Mouse (Mus musculus) ovary, adult 18-20 months (tissue): ENCODE data around the gene Castor2.

Experiments used
- DNase-seq: peaks from one replicate; pipeline ENCODE4 v3.0.0; 2022; ENCODE audit warnings: low spot score, mixed read lengths

The Castor2 gene

DNA sequence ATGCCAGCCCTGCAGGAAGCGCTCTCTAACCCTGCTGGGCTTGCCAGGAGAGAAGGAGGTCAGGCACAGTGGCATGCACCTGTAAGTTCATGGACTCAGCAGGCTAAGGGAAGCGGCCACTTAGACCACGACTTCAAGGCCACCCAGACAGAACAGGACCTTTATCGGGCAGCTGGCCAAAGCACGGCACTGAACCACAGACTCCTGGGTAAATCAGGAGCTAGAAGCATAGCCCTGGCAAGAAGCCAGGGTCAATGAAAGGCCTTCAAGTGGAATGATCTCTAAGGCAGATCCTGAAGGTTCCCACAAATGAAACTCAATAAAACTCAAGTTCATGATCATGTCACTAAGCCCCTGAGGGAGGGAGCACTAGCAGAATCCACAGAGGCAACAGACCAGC is 65.2 kb downstream of the Castor2 start:
- peak; percentile 73 for DNase-seq

DNA sequence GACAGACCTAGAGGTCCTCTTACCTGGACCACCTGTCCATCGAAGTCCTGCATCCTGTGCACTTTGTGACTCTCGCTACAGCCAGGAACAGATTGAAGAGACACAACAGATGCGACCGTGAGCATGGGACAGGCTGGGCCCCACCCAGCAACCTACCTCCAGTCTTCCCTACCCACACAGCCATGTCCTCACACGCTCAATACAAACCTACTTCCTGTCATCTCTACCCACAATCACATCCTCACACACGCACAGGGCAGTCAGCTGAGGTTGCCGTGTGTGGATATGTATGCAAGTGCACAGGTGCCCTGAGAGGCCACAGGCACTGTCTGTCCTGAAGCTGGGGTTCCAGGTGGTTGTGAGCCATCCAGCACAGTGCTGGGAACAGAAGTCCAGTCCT is 67.1 kb downstream of the Castor2 start:
- DNase-seq, result no peak

DNA sequence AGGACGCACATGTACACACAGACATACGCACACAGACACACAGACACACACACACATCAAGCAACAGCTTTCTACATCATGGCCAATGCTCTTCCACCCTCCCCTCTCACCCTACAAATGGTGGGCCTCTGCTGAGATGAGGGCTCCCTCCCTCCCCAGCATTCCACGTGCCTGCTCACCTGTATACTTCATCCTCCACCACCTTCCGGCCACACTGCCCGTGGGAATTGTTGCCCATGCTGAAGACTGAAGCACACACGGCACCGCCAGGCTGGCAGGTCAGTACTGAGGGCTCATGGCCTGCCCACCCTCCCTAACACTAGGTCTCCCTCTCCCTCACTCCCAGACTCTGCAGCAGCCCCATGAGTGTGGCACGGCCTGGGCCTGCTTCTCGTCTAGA is 68.5 kb downstream of the Castor2 start:
- no peak for DNase-seq

DNA sequence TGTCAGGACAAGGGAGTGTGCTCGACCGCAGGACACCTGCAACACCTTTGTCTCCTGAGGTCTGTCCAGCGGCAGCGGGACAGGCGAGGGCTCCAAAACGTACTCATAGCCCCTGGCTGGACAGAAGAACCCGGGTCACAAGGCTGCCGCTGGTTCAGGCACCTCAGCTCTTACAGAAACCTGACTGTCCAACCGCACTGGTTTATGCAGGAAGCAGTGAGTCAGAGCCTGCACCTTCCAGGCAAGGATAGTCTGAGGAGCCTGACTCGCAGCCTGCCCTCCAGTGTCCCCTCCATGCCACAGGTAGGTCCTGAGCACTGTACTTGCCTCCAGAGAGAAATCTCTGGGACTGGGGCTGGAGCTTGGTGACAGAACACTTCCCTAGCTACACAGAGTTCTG is 69.7 kb downstream of the Castor2 start:
- DNase-seq, result no peak

DNA sequence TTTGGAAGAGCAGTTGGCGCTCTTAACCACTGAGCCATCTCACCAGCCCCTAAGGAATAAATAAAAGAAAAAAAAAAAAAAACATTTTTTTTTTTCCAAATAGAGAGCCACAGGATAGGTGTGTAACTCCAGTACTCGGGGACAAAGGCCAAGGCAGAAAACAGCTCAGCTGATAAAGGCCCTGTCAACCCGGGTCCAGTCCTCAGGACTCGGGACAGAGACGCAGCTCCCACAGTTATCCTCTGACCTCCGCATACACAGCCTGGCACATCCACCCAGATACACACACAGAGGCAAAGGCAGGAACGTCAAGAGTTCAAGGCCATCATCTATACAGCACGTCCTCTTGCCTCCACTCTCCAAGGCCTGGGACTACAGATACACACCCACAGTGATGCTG is 70.7 kb downstream of the Castor2 start:
- DNase-seq, result no peak

DNA sequence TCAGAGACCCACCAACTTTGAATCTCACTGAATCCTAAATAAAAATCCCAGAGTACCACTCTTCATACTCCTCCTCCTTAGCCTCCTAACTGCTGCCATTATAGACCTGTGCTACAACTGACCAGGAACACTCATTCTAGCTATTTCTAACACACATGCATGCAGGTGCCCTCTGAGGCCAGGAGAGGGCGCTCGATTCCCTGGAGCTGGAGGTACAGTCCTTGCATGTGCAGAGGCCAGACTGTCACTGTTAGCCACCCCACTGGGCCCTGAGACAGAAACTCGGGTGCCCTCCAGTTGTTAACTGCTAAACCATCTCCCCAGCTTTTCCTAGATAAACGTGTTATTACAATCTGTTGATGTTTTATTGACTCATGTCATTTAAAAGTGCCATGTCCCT is 73.7 kb downstream of the Castor2 start:
- DNase-seq, result no peak

DNA sequence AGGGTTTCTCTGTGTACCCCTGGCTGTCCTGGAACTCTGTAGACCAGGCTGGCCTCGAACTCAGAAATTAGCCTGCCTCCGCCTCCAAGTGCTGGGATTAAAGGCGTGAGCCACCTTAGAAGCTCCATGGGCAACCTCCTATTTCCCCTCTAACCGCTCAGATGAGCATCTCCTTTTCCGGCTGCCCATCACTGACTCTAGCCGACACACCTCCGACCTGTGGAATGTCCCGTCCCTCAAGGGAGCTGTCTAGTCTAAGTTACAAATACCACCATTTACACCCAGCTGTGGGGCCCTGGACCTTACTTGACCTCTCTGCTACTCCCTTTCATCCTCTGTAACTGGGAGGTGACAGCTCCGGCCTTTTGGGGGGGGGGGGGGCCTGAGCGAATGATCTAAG is 76.2 kb downstream of the Castor2 start:
- no peak for DNase-seq

DNA sequence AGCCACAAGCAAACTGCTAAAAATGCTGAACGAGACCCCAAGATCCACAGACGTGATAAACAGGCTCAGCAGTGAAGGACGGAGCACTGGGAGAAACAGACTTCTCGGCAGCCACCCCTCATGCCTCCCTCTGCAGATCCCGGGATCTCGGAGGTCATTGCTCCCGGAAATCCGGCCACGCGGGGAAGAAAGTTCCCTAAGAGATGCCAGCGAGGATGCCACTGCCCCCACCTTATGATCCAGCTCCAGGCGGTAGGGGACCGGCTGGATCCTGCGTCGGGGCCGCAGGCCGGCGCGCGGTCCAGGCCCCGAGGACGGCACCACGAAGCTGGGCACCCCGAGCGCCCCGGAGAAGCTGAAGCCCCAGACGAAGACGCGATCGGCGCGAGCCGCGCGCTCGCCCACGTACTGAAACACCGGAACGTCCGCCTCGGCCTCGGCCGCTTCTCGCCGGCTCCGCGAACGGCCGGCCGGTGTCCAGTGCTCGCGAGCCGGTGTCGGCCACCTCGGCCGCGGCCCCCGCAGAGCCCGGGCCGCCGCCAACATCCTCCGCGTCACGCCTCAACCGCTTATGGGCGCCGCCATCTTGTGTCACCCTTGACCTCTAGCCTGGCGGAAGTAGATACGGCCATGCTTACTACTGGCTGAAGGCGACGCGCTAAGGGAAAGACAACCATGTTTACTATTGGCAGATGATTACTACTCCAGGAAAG is 76.8 kb downstream of the Castor2 start, which contains the start of gene Rcc1l:
TSS of gene Rcc1l (minus strand) at position 606 of the 713 bp plus-strand sequence.
- peak; percentile 75 for DNase-seq

DNA sequence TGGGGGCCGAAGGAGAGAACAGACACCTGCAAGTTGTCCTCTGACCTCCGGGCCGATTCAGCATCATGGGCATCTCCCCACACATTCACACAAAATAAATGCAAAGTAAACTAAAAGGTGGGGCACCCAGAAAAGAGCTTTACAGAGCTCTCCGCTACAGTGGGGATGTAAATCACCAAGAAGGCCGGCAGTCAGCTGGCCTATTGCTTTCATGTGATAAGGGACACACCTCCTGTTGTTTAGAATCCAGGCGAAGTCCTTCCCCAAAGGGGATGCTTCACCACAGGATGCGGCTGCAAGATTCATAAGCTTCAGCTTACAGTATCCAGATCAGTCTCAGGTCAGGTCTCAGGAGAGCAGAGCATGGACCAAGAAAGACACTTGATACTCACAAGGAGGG is 79.0 kb downstream of the Castor2 start:
- DNase-seq, result no peak

DNA sequence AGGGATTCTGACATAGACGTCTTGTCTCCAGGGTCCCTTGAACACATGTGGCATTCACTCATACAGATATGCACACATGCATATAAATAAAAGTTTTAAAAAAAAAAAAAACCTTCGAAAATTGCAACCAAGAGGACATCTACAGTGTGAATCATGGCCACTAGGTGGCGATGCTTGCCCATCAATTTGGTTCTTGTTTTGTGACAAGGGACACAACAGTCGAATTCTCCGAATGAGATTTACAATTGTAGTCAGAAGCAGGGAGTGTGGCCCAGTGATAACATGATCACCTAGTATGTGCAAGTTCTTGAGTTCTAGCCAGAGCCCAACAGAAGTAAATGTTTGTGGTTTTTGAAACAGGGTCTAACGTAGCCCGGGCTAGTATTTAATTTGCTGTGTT is 80.4 kb downstream of the Castor2 start:
- DNase-seq, result peak; percentile 39

DNA sequence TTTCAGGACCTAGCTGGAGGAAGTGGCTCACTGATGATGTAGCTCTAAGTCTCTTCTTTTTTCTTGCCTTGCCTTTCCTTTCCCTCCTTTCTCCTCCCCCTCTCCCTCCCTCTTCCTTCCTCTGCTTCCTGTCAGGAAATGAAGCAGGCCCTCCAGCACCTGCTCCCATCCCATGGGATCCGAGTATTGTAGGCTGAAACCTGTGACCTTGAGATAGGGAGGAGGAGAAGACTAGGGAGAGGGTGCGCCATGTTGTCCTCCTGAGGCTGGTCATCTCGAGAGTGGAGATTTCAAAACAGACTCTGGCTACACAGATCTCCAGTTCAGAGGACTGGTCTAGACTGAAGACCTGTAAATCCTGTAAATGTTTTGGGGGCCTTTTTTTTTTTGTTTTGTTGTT is 82.7 kb downstream of the Castor2 start:
- DNase-seq, result no peak

DNA sequence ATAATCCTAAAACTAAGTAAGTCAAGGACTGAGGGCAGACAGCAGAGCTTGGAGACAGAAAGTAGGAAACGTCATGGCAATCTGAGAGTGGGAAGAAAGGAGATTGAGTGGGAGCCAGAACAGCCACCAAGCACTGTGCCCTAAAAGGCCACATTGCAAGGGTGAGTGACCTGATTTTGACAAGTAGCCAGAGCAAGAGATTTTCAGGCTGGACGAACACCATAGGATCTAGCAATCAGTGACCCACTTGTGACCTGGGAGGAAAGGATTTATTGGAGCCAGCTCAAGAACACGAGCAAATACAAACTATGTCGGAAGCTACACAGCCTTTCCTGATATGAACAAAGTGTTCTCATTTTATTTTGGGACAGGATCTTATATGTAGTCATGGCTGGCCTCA is 83.2 kb downstream of the Castor2 start:
- DNase-seq, result no peak

DNA sequence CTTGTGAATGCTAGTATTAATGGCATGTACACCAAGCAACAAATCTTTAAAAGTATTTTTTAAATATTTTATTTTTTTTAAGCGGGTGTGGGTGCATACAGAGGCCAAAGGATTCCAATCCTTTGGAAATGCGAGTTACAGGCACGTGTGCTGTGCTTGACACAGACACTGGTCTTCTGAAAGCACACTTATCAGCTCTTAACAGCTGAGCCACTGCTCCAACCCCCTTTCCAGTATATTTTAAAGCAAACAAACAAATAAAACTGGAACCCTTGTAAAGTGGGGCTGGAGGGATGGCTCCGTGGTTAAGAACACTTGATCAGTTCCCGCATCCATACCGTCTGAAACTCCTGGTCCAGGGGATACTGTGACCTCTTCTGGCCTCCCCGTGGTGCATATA is 83.7 kb downstream of the Castor2 start:
- DNase-seq, result no peak

DNA sequence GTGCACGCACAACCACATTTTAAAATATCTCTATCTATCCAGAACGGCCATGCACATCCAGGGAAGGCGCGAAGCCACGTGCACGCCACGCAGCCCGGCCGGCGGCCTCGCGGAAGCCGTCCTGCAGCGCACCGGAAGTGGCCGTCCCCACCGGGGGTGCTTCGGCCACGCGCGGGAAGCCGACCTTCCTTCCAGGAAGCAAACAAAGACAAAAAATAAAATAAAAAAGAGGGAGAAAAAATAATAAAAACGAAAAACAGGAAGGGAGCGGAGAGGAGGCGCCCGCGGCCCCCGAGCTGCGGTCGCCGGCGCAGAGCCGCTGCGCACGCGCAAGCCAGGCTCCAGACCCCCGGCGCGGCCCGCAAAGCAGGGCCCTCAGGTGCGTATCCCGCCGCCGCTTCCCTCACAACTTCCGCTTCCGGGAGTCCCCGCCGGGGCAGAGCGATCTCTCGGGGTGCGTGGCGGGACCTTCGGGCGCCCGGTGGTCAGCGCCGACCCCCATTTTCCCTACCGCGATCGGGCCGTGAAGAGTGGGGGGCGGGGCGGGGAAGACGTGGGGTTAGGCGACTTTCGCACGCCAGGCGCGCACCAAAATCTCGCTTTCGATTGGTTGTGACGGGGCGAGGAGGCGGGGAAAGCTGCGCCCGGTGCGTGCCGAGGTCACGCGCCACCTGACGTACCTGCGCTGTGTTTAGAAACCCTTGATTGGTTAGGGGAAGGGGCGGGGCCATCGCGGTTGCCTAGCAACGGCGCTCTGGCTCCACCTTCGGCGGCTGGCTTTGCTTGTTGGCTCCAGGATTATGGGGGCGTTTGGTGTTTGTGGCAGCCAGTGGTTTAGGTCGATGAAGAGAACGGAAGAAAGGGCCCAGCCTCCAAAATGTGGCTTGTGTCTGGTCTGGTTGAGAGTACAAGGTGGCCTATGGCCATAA is 84.6 kb downstream of the Castor2 start, which contains the start of gene Gtf2ird2:
TSS of gene Gtf2ird2 (plus strand) at position 140 of the 929 bp plus-strand sequence.
- DNase-seq, result peak; percentile 97

DNA sequence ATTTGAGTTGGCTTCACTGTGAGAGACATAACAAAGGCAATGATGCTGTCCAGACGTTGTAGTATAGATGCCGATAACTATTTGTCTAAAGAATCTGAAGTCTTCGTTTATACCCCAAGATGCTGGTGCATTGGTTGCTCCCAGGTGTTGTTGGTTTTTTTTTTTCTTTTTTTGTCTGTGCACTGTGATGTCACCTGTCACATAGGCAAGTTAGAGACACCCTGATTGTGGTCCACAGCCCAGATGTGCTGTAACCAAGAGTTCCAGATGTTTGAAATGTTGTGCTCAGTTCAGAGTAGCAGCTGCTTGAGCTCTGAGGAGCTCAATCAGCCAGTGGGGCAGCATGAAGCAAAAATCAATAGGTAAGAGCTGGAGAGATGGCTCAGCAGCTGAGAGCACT is 86.5 kb downstream of the Castor2 start:
- DNase-seq, result no peak

DNA sequence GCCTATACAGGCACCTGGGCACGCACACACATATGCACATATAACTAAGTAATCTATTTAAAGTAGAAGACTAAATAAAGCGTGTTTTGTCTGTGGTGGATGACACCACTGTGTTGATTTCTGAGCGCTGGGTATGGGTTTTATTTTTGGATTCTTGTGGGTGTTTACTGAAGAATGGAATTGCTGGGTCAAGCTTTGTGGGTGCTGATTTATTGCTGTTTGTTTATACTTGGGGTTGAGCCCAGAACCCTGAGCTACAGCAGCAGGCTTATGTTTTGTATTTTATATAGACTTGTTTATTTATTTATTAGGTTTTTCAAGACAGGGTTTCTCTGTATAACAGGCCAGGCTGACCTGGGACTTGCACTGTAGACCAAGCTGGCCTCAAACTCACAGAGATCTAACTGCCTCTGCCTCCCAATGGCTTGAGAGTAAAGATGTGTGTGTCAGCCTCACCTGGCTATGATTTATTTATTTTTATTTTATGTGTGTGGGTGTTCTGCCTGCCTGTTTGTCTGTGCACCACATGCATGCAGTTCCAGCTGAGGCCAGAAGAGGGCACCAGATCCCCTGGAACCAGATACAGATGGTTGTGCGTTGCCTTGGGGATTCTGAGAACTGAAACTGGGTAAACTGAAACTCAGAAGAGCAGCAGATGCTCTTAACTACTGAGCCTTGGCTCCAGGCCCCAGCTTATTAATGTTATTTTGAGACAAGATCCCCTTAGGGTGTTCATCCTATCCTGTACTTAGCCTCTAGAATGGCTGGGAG is 87.6 kb downstream of the Castor2 start:
- no peak for DNase-seq

DNA sequence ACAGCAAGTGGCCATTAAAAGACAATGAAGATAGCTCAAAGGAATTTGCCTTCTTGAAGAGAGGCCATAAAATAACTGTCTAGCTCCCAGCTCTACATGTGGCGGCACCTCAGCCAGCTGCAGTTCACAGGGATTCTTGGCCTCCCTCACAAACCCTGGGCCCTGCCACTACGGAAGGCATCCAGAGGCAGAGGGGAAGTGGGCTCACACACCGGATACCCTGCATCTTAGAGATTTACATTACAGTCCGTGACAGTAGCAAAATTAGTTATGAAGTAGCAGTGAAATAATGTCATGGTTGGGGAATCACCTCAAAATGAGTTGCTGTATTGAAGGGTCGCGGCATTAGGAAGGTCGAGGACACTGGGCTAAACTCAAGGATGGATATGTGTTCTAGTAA is 89.1 kb downstream of the Castor2 start:
- no peak for DNase-seq

DNA sequence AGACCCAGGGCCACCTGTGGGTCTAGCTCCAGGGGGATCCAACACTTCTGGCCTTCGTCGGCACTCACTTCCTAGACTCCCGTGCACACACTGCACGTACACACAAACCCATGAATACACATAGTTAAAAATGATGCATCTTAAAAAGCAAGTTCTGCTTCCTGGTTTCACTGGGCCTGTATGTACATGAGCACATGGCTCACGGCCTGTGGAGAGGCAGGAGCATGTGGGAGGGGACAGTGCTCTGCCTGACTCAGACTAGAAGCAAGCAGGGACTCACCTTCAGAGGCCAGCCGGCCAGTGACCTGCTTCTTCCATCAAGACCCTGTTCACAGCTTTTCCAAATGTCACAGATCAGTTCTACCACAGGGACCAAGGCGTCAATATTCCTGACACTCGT is 94.2 kb downstream of the Castor2 start:
- no peak for DNase-seq
